Mouse (Mus musculus) inflammation-experienced regulatory T-cells, adult 6 months (primary cell): ENCODE measurements around the gene Rps6. TPM values are rescaled to one million over a fixed set of nuclear protein-coding genes. Genes with fewer than 3 reads are reported as not detected.
"Not testable (repeated sequence)": the region's sequence is repeated elsewhere in the genome, so short reads cannot be mapped to it uniquely, and the experiment has no call there.

Source experiments
- ATAC-seq: one replicate; pipeline ENCODE4 v1.8.0; 2017
- polyA plus RNA-seq, 3 experiments: library from polyadenylated mRNA; unstranded; fragments of 100-300 nt; shearing (Covaris generic); gene quantifications; one replicate each; pipeline ENCODE4 v1.2.1; 2017

Gene Rps6
- polyA plus RNA-seq, 3 experiments from 2014 or later = 1,929 to 2,891 (median 2,713) TPM

DNA sequence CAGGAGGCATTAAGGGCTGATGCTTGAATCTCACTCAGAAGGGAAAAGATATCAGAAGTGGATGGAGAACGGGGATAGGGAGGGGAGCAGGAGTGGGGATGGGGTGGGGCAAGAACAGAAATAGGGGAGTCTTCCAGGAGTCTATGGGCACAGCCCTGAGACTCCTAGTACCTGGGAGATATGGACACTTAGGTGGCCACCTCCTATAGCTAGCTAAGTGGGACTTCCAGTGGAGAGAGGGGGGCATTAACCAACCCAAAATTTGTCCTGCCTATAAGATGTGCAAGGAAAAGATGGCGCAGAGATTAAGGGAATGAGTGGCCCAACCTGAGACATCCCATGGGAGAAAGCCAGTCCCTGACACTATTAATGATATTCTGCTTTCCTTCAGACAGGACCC is 5.9 kb downstream of the Rps6 start:
- ATAC-seq = no peak

DNA sequence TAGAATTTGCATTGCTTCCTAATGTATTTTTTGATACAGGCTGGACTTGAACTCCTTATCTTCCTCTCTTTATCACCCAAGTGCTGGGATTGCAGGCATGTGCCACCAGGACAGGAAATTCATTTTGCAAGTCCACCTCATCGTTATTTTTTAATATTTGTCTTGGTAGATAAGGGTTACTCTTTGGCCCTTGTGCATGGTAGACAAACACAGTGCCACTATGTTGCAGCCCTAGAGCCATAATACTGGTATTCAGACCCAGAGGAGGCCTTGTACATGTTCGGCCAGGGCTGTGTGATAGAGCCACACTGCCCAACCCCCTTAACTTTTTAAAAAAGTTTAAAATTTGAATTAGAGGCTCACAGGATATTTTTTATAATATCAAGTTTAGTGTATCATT is 10.0 kb downstream of the Rps6 start:
- ATAC-seq = no peak

DNA sequence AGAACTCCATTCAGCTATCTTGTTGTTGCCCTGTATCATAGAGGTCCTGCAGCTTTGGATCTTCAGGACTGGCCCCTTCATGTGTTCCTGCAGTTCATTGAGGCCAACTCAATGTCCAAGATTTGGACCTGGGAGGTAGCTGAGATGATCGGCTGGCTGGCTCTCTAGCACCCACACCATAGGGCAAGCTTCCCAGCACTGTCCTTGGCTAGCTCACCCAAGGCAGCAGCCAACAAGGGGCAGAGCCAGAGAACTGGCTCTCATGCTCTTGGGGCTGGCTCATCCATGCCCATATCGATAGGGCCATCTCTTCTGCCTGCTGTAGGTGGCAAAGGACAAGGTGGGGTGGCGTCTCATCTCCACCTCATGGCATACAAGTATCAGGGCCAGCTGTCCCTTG is 11.8 kb downstream of the Rps6 start:
- no peak for ATAC-seq

DNA sequence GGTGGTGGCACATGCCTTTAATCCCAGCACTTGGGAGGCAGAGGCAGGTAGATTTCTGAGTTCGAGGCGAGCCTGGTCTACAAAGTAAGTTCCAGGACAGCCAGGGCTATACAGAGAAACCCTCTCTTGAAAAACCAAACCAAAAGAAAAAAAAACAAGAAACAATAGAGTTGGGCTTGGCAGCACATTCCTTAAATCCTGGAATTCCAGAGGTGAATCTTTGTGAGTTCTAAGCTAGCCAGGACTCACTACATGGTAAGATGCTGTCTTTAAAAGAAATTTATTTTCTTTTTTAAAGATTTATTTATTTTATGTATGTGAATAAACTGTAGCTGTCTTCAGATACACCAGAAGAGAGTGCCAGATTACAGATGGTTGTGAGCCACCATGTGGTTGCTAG is 16.1 kb downstream of the Rps6 start:
- ATAC-seq = not testable (repeated sequence)

DNA sequence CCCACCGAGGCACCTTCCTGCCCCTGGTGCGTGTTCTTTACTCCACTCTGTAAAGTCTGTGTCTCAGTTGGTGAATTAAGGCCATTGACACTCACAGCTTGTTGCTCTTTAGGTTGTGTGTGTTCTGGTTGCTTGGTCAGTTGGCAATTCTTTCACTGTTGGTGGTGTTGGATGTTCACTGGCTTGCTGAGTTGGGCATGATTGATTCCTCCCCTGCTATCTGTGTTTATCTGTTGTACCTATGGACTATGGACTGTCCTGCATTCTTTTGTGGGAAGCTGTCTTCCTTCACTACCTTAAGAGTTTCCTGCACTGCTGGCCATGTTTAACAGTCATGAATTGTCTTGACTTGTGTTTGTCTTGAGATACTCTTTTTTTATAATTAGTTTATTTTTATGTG is 25.3 kb downstream of the Rps6 start:
- ATAC-seq = no peak

DNA sequence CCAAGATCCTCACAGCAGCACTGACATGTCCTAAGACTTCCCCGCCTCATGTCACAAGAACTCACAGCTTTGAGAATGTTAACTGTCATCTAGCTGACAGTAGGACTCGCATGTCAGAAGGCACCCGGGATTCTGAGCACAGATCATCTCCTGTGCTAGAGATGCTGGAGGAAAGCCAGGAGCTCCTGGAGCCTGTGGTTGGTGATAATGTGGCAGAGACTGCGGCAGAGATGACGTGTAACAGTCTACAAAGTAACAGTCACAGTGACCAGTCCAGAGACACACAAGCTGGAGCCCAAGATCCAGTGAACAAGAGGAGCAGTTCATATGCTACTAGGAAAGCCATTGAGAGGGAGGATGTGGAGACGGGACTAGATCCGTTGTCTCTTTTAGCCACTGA is 32.1 kb downstream of the Rps6 start:
- ATAC-seq = no peak

DNA sequence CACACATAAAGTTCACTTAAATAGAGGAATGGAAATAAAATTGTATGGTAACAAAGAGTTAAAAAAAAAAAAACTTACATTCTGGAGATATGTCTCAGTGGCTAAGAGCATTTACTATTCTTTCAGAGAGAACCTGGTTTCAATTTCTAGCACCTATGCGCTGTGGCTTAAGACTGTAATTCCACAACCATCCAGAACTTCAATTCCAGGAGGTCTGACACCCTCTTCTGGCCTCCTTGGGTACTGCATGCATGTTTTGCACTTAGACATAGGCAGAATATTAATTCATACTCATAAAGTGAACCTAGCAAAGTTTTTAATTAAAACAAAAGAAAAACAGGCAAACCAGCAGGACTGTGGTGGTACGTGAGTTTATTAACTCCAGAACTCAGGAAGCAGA is 34.0 kb downstream of the Rps6 start:
- ATAC-seq = peak; percentile 76

DNA sequence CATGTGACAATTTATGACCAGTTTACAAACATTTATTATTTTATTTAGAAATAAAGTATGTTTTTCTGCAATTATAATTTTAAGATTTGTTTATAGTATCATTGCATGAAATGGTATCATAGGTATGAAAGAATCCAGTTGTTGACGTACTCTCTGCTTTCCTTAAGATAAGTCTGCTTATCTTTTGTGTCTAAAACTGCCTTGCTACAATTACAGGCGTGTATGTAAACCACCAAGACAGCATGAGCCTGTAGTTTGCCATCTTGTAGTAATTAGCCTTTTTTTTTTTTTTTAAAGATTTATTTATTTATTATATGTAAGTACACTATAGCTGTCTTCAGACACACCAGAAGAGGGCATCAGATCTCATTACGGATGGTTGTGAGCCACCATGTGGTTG is 42.4 kb downstream of the Rps6 start:
- no peak for ATAC-seq

DNA sequence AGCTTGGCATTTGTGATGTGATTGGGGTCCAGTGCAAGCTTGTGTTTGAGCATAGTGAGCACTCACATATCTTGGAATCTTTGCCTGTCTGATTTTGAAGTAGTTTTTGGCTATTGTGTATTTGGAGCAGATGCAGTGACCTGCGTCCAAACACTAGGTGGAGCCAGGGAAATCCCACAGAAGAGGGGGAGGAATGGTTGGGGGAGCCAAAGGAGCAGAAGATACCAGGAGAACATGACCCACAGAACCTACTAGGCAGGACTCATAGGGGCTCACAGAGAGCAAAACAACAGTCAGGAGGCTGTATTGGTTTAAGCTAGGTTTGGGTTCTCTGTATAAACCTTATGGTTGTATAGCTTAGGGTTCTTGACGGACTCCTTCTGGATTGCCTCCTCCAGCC is 46.6 kb downstream of the Rps6 start:
- no peak for ATAC-seq

Other genes starting within 250 kb of the Rps6 start
- 10 to 100 TPM; 12.1 to 26.0 (median 13.4) TPM for gene Haus6, start 245.4 kb downstream of the Rps6 start, polyA plus RNA-seq
- gene Plin2, start 187.4 kb downstream of the Rps6 start, polyA plus RNA-seq = 10 to 100 TPM; 21.1 to 33.4 (median 21.3) TPM
- gene Dennd4c, start 108.9 kb downstream of the Rps6 start, polyA plus RNA-seq = 1 to 10 TPM; 6.6 to 9.9 (median 8.8) TPM
- 1 to 10 TPM; 1.6 to 8.1 (median 6.5) TPM for gene Acer2, start 17.0 kb upstream of the Rps6 start, polyA plus RNA-seq